Mouse (Mus musculus): ENCODE measurements around the gene Gng7.

DNA sequence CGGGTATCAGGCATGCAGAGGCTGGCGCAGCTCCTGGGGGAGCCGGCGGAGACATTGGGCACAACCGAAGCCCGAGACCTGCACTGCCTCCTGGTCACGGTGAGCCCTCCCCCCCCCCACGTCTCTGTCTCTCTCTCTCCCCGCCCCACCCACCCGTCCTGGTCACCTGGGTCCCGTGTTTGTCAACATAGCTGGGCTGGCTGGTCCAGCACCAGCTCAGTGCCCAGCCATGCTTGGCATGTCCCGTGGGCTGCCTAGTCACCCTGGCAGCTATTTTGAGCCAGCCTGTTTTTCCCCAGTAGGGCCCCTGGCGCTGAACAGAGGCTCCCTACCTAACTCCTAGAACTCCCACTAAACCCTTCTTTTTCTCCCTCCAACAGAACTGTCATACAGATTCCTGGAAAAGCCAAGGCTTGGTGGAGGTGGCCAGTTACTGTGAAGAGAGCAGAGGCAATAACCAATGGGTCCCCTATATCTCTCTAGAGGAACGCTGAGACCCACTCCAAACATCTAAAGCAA, 83.5 kb downstream of the Gng7 start:
- TF ChIP-seq CTCF (IDR thresholded peaks at IDR 0.05; ENCODE audit: borderline replicate concordance, control insufficient read depth, extremely low read depth, insufficient read depth, low read length, poor library complexity) (no peak), POLR2A (IDR thresholded peaks at IDR 0.05; ENCODE audit: control insufficient read depth, extremely low read depth, insufficient read depth, low read length, poor library complexity) (no peak)
